Mouse (Mus musculus) heart, postnatal 10 days (tissue): Measurements from ENCODE around the gene Igfbp2. TPM values are rescaled to one million over a fixed set of nuclear protein-coding genes. Genes with fewer than 3 reads are reported as not detected.

ENCODE experiments used
- DNase-seq, 2 experiments: peaks; one replicate each; pipeline ENCODE4 v3.0.0; 2021
- intact Hi-C: fragments of 180-260 bp; cut with DNase I; formaldehyde crosslinking; loops from one replicate; pipeline ENCODE4 v1.15.1; 2025
- total RNA-seq, 2 experiments: library from RNA; stranded (reverse); gene quantifications; 2 replicates each; pipeline ENCODE4 v1.2.3; 2021

The Igfbp2 gene
- total RNA-seq, 2 experiments from 2014 or later, result 0.86 to 2.1 TPM

- DNase-seq, result no peak
- intact Hi-C loops, result no loop called here
Measured at GRCm38 (mm10) chr1:72813639-72814403, 10.5 kb upstream of the Igfbp2 start.

GRCm38 (mm10) chr1:72815184-72815583, 9.1 kb upstream of the Igfbp2 start:
- intact Hi-C loops, result no loop called here
- DNase-seq, result no peak

- DNase-seq, result no peak
- intact Hi-C loops, result no loop called here
Measured at GRCm38 (mm10) chr1:72815616-72816015, 8.7 kb upstream of the Igfbp2 start.

GRCm38 (mm10) chr1:72819995-72820394, 4.3 kb upstream of the Igfbp2 start:
- DNase-seq, result no peak
- intact Hi-C loops, result no loop called here

GRCm38 (mm10) chr1:72822893-72823292, 1.4 kb upstream of the Igfbp2 start:
- no peak for DNase-seq
- intact Hi-C loops, result no loop called here

- DNase-seq, result peak; percentile 6 to 15
- intact Hi-C loops, result no loop called here
Measured at GRCm38 (mm10) chr1:72824707-72825101, 401 bp downstream of the Igfbp2 start.

- intact Hi-C loops, result no loop called here
- peak; percentile 8 to 11 for DNase-seq
Measured at GRCm38 (mm10) chr1:72825286-72825685, 983 bp downstream of the Igfbp2 start.

GRCm38 (mm10) chr1:72825921-72826320, 1.6 kb downstream of the Igfbp2 start:
- intact Hi-C loops, result no loop called here
- no peak for DNase-seq

GRCm38 (mm10) chr1:72826446-72826845, 2.1 kb downstream of the Igfbp2 start:
- no peak for DNase-seq
- intact Hi-C loops, result no loop called here

- no peak for DNase-seq
- intact Hi-C loops, result no loop called here
Measured at GRCm38 (mm10) chr1:72826931-72827330, 2.6 kb downstream of the Igfbp2 start.

- intact Hi-C loops, result no loop called here
- no peak for DNase-seq
Measured at GRCm38 (mm10) chr1:72827411-72828315, 3.4 kb downstream of the Igfbp2 start.

GRCm38 (mm10) chr1:72828843-72829242, 4.5 kb downstream of the Igfbp2 start:
- no peak for DNase-seq
- intact Hi-C loops, result no loop called here

- intact Hi-C loops, result no loop called here
- DNase-seq, result no peak
Measured at GRCm38 (mm10) chr1:72830485-72830884, 6.2 kb downstream of the Igfbp2 start.

- no peak for DNase-seq
- intact Hi-C loops, result no loop called here
Measured at GRCm38 (mm10) chr1:72832715-72833153, 8.4 kb downstream of the Igfbp2 start.

- DNase-seq, result no peak
- intact Hi-C loops, result no loop called here
Measured at GRCm38 (mm10) chr1:72833563-72833962, 9.3 kb downstream of the Igfbp2 start.

- peak in 1 of 2 experiments; percentile 24 for DNase-seq
- intact Hi-C loops, result no loop called here
Measured at GRCm38 (mm10) chr1:72839356-72839755, 15.1 kb downstream of the Igfbp2 start.

- intact Hi-C loops, result no loop called here
- no peak for DNase-seq
Measured at GRCm38 (mm10) chr1:72839791-72840190, 15.5 kb downstream of the Igfbp2 start.

GRCm38 (mm10) chr1:72842666-72843459, 18.6 kb downstream of the Igfbp2 start:
- intact Hi-C loops, result no loop called here
- DNase-seq, result no peak

GRCm38 (mm10) chr1:72844675-72845074, 20.4 kb downstream of the Igfbp2 start:
- intact Hi-C loops, result no loop called here
- DNase-seq, result no peak

GRCm38 (mm10) chr1:72847849-72848380, 23.6 kb downstream of the Igfbp2 start:
- intact Hi-C loops, result no loop called here
- DNase-seq, result no peak

- no peak for DNase-seq
- intact Hi-C loops, result no loop called here
Measured at GRCm38 (mm10) chr1:72849037-72849436, 24.7 kb downstream of the Igfbp2 start.
